Mouse (Mus musculus): Measurements from ENCODE around the gene Xrcc3.

Xrcc3 gene

GRCm38 (mm10) chr12:111816528-111816927 lies 2.9 kb upstream of the Xrcc3 start:
- DNase-seq (ENCODE audit: low read depth, low spot score), result no peak

DNA sequence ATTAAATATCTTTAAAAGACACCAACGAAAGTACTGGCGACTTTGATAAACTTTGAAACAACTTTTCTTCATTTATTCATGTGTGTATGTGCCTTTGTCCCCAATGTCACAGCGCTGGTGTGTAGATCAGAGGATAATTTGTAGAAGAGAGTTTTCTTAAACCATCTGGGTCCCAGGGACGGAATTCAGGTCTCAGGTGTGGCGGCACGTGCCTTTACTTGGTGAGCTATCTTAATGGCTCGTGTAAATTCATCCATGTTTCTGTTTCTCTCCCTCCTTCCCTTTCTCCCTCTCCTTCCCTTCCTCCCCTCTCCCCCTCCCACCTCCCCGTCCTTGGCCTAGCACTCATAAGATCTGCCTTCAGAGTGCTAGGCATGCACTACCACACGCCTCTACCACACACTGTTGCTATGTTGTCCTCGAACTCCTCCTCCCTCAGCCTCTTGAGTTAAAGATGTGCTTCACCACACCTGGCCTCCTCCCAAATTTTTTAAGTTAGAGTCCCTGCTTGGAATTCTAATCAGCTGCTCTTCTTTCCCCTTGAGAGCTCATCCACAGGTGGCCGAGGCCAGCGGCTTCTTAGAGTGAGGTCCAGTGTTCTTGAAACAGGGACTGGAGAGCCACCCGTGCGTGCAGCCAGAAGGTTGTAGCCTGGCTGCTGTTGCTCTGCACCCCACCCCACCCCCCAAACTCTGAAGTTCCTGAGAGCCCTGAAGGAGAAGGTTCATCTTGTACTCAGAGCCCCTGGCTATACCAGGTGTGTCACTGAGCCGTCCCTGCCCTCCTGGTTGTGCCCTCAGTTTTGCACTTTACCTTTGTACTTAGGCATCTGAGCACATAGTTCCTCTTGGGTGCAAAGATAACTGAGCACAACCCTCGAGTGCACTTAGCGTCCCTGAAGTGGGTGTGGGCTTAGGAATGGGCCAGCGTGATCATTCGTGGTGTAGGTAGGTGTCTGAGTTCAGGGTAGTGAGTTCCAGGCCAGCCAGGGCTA lies 1.4 kb upstream of the Xrcc3 start:
- DNase-seq (ENCODE audit: low read depth, low spot score), result no peak

DNA sequence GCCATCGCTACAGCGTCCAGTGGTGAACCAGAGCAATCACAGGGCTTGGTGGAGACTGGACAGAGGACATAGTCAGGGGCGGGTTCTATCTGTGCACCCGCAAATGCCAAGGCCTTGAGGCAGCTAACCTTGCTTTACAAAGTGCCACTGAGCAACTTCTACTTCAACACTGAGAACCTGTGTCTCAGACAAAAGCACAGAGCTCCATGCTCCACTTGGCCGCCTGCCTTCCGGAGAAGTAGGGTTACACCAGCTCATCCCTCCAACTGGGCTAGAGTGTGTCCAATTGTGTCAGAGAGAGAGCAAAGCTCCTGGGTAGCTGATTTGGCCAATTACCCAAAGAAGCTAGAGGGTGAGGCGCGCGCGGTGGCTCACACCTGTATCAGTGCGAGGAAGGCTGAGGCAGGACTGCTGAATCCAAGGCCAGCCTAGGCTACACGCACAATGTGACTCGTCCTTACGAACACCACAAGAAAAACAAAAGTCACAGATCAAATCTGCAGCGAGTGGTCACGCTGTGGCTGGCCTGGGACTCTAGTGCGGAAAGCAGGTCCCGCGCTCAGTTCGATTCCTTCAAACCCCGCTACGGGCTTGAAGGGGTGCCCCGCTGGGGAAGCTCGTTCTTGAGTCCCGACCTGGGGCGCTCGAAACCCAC lies 435 bp downstream of the Xrcc3 start:
- DNase-seq (ENCODE audit: low read depth, low spot score), result peak; percentile 51

DNA sequence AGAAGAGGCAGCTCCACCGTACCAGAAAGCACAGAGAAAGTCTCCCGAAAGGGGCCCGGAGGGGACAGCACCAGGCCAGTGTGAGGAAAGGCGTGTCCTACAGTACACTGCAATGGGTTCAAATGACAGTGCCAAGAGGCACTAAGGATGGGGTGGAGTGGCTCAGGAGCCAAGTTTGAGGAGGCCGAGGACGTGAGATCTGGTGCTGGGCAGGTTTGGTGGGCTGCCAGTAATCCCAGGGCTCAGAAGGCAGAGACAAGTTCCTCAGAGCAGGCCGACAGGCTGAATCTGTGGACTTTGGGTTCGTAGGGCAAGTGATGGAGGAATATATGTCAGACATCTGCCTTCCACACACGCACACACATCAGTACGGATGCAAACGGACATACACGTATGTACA lies 1.1 kb downstream of the Xrcc3 start:
- DNase-seq (ENCODE audit: low read depth, low spot score), result no peak

GRCm38 (mm10) chr12:111812075-111812474 lies 1.6 kb downstream of the Xrcc3 start:
- DNase-seq (ENCODE audit: low read depth, low spot score), result no peak

GRCm38 (mm10) chr12:111809762-111810161 lies 3.9 kb downstream of the Xrcc3 start:
- peak; percentile 73 for DNase-seq (ENCODE audit: low read depth, low spot score)

GRCm38 (mm10) chr12:111808775-111809174 lies 4.9 kb downstream of the Xrcc3 start:
- DNase-seq (ENCODE audit: low read depth, low spot score), result no peak

DNA sequence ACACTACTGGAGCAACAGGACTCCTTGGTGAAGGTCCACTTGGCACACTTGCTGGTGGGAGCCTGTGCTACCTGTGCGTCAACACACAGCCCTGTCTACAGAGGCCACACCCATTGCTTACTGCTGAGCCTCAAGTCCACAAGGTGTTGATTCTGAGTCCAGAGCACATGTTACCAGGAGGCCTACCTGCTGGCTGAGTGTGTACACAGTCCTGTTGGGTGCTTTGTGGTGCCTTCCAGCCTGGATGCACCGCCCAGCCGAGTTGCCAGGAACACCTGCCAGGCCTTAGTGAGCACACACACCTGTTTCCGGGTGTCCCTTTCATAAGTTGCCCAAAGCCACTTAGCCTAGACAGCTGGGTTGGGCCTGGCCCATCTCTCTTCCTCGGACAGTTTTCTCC lies 10.1 kb downstream of the Xrcc3 start:
- no peak for DNase-seq (ENCODE audit: low read depth, low spot score)

GRCm38 (mm10) chr12:111800459-111801183 lies 13.1 kb downstream of the Xrcc3 start:
- no peak for DNase-seq (ENCODE audit: low read depth, low spot score)

GRCm38 (mm10) chr12:111798493-111798892 lies 15.2 kb downstream of the Xrcc3 start:
- no peak for DNase-seq (ENCODE audit: low read depth, low spot score)

DNA sequence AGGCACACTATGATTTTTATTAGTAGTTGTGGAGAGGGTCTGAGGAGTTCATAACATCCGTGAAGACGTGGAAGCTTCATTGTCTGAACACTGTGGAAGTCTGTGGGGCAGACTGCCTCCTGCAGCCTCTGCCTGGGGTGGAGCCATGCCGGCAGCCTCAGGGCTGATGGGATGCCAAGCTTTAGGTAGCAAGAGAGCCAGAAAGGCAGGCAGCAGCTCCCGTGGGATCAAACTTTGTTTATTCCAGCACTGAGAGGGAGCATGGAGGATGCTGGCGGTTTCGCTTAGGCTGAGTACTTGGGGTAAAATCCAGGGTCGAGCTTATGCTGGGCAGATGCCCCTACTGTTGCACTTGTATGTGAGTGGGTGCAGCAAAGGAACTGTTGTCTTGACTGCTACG lies 16.4 kb downstream of the Xrcc3 start:
- no peak for DNase-seq (ENCODE audit: low read depth, low spot score)

DNA sequence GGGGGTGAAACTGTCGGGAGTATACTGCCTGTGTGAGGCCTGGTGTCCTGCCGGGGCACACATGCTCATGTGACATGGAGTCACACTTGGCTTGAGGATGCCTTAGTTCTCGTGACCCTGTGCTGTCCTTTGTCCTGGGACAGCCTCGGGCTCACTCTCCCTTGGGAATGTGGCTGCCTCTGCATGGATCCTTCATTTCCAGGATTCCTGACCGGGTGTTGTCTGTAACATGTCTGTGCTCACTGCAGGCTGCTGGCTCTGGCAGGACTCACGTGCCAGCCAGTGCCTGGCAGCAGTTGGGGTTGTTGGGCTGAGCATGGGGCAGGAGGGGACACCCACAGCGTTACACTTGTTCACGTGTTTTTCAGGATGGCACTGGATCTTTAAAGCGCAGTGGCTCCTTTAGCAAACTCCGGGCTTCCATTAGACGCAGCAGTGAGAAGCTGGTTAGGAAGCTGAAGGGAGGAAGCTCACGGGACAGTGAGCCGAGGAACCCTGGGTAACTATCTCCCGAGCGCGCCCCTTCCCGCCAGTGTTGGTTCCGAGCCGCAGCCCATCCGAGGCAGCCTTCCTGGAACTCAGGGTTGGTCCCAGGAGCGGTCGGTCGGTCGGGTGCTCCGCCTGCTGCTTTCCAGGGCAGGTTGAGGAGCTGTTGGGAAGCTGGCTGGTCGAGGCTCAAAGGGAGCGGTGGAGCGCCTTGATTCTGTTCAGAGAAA lies 18.3 kb downstream of the Xrcc3 start:
- peak; percentile 34 for DNase-seq (ENCODE audit: low read depth, low spot score)

DNA sequence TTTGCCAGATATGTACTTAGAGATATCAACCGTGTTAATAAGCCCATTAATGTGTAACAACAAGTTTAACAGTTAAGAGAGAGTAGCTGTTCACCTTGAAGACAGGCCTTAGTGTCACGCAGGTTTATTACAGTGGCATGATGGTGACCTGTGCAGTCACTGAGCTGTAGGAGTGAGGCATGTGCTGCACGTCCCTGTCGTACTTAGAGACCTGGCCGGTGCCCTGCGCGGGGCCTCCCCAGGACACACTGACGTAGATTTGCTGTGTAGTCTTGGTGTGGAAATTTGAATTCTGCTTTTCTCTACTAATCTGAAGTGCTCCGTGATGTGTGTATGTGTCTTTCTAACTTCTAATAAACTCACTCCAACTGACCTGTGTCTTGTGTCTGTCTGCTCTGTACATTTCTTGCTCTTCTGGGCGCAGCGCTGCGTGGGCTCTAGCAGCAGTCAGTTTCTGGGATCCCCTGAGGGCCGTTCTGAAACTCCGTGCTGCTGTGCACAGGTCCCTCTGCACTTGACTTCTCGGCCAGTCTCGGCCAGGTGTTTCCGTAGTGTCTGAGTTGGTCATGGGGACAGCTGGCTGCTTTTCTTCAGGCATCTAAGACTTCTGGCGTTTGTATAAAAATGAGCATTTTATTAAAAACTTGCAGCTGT lies 19.0 kb downstream of the Xrcc3 start:
- no peak for DNase-seq (ENCODE audit: low read depth, low spot score)

- DNase-seq (ENCODE audit: low read depth, low spot score), result no peak
Measured at GRCm38 (mm10) chr12:111794102-111794501, 19.6 kb downstream of the Xrcc3 start.

DNA sequence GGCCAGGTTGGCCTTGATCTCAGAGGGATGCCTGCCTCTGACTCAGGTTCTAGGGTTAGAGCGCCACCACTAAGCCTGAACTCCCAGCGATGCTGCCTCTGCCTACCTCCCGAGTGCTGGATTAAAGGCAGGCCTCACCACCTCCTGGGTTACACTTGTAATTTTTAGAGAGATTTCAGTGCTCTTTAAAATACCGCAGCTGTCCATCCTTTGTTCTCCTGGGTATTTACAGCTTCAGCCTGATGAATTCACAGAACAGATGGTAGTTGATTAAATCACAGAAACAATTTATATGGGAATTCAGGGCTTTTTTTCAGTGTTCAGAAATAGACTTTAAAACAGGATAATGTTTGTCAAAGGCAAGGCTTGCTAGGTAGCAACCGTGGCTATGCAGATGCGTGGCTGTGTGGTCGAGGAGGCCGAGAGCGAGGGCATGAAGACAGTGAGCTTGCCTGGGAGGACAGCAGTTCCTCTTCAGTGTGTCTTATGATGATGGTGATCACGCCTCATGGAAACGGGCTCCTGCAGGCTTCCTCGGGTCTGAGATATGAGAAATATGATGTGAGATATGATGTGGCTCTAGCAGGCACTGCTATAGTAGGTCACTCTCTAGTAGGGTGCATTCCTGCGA lies 22.1 kb downstream of the Xrcc3 start:
- no peak for DNase-seq (ENCODE audit: low read depth, low spot score)

- DNase-seq (ENCODE audit: low read depth, low spot score), result no peak
Measured at GRCm38 (mm10) chr12:111790631-111791030, 23.0 kb downstream of the Xrcc3 start.

- DNase-seq (ENCODE audit: low read depth, low spot score), result no peak
Measured at GRCm38 (mm10) chr12:111790090-111790489, 23.6 kb downstream of the Xrcc3 start.

DNA sequence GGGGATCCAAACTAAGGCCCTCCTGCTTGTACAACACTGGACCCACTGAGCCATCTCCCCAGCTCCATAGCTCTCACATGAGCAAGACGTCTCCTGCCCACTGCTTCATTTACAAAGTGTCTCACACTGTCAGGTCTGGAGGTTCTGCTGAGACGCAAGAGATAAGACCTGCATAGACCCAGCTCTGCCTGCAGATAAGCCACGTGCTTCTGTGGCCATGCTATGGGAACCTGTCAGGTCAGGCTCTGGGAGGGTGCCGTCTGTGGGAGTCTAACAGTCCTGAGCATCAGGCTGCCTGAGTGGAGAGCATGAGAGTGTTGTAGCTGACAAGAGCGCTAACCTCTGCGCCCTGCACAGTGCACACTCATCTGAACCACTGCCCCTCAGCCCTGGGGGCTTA lies 26.7 kb downstream of the Xrcc3 start:
- DNase-seq (ENCODE audit: low read depth, low spot score), result no peak

DNA sequence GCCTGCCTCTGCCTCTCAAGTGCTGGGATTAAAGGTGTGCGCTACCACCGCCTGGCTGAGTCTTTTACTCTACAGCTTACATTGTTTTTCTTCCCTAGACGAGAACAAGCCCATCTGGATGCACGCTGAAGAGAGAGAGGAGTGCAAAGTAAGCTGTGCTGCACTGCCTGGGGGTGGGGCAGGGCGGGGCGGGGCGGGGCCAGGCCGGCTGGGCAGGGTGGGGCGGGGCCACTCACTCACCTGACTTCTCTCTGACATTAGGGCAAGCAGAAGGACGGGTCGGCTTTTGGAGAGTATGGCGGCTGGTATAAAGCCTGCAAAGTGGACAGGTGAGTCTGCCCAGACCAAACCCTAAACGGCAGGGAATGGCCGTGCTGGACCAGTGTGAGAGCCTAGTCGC lies 28.5 kb downstream of the Xrcc3 start:
- DNase-seq (ENCODE audit: low read depth, low spot score), result no peak

DNA sequence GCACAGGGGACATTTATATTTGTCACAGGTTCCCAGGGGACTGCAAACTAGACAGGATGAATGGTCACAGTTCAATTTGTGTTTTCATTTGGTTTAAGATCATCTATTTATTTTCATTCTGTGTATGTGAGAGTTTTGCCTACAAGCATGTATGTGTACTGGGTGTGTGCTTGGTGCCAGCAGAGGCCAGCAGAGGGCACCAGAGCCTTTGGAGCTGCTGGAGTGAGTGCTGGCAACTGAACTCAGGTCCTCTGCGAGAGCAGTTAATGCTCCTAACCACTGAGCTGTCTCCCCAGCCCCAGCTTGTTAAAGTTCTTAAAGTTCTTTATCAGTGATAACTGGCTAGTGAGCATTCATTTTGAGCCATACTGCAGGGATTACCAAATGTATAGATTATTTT lies 34.1 kb downstream of the Xrcc3 start:
- DNase-seq (ENCODE audit: low read depth, low spot score), result peak; percentile 63

GRCm38 (mm10) chr12:111777919-111778318 lies 35.8 kb downstream of the Xrcc3 start:
- DNase-seq (ENCODE audit: low read depth, low spot score), result no peak

All from R1 (cell line).